Mouse (Mus musculus) thymus, adult 18-20 months (tissue): ENCODE measurements around the gene Wwox.

Source experiments
- DNase-seq, 2 experiments: peaks; one replicate each; pipeline ENCODE4 v3.0.0; 2022; ENCODE audit warnings: mixed read lengths in 2 of 2

Gene Wwox

DNA sequence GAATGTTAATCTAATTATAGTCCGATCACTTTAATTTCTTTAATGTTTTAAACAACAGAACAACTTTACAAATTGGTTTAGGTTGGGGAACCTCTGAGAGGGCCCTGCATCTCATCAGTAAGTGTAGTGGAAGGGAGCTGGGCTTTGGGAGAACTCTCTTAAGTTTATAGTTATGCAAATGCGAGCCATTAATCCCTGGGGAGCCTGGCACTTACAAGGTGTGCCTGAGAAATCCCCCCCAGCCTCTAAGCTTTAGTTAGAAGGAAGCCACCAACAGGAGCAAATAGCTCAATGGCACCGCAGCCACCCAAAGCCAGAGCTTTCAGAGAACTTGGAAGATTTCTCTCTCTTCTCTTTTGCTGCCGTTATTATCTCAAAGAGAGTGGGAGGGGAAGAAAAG, 759.7 kb downstream of the Wwox start:
- no peak for DNase-seq

DNA sequence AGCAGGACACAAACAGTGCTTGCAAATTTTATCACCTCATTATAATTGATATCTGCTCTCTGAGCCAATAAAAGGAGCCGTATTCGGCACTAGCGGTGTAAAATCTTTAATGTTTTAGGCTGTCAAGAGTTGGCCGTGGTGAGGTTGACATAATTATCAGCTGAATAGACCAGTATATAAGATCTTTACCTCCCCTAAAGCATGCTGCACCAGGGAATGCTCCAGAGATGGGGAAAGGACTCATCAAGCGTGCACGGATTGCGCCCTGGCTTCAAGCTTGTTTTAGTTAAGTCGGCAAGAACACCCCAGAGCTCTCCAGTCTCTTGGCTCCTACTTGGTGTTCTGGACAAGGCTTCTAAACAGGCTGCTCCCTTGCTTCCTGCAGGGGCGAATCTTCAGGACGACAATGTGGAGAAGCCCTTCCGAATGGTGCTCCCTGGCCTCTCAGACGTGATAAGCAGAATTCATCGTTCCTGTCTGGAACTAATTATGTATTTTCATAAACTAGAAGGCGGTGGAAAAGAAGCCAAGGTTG, 760.2 kb downstream of the Wwox start:
- DNase-seq, result no peak

DNA sequence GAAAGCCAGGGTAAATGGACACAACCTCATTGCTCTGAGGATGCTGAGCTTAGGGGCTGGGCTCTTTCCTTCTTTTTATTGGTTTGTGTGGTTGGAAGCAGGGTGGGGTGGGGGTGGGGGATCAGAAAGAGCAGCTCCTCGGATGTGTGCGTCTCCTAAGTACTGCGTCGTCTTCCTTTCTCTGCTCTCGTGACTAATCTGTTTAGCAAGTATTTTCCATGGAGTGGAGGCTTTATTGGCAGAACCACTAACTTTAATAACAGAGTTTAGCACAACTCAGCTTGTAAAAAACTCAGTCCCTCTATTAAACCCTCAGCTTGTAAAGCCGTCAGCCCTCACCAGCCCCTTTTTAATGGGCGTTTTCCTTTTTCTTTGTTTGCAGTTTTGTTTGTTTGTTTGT, 762.3 kb downstream of the Wwox start:
- no peak for DNase-seq

GRCm38 (mm10) chr8:115207480-115207879, 768.0 kb downstream of the Wwox start:
- no peak for DNase-seq

- DNase-seq, result no peak
Measured at GRCm38 (mm10) chr8:115208415-115209192, 769.1 kb downstream of the Wwox start.

GRCm38 (mm10) chr8:115210014-115210413, 770.6 kb downstream of the Wwox start:
- DNase-seq, result no peak

GRCm38 (mm10) chr8:115213126-115213525, 773.7 kb downstream of the Wwox start:
- DNase-seq, result no peak

DNA sequence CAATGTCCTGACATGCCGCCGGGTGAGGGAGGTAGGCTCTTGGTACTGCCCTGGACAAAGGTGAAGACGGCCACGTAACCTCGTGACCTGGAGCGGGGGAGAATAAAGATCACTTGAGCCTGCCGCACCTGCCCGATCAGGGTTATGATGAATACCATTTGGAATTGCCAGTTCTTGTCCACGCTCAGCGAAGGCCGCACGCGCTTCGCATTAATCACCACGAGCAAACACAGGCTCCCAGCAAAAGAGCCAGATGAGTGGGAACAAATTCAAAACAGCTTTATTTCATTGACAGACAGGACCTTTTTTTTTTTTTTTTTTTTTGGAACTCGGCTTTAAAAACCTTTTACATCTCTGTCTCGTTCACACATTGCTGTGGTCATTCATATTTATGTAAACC, 775.4 kb downstream of the Wwox start:
- DNase-seq, result no peak

GRCm38 (mm10) chr8:115216801-115217200, 777.3 kb downstream of the Wwox start:
- DNase-seq, result no peak

DNA sequence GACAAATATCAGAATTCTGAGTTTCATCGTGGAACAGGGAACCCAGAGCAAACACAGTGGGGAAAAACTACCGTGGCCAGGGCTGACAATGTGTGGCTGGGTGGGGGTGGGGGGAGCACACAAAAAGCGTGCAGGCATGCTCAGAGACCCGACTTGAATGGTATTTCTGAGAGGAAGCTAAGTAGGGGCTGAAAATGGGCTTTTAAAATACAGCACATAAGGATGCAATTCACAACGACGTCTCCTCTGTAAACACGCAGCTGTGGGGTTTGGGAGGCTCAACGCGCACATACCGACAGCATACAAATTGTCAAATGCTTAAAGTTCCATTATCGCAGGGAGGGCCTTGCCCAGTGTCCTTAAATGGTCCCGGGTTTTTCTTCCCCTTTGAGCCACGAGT, 783.1 kb downstream of the Wwox start:
- no peak for DNase-seq

DNA sequence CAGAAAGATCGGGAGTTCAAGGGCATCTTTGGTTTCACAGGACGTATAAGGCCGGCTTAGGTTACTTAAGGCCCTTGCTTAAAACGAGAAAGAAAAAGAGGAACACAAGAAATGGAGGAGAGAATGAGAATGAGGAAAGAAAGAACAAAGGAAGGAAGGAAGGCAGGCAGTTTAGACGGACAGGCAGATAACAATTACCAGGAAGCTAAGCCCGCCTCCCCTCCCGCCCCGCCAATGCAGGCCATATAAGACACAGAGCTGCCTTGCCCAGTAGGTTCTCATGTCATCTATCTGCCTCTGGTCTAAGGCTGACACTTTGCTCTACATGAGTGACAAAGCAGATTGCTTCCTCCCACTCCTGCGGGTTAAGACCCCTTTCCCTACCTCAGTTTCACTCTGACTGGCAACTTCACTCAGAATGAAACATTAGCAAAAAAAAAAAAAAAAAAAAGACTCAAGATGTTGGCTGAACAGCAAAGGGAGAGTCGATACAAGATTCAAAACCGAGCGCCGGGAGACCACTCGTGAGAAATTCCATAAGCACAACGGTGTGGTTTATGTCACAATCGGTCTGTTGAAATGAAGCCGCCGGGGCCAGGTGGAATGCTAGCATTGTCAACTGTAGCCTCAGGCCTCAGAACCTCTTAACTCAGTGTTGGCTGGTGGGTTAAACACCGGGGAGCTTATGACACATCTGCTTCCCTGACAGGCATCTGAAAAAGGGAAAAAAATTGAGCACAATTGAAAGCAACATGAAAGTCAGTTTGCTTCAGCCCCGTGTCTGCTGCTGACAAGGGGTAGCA, 787.5 kb downstream of the Wwox start:
- no peak for DNase-seq

- DNase-seq, result peak in 1 of 2 experiments; percentile 19
Measured at GRCm38 (mm10) chr8:115228903-115229302, 789.4 kb downstream of the Wwox start.

DNA sequence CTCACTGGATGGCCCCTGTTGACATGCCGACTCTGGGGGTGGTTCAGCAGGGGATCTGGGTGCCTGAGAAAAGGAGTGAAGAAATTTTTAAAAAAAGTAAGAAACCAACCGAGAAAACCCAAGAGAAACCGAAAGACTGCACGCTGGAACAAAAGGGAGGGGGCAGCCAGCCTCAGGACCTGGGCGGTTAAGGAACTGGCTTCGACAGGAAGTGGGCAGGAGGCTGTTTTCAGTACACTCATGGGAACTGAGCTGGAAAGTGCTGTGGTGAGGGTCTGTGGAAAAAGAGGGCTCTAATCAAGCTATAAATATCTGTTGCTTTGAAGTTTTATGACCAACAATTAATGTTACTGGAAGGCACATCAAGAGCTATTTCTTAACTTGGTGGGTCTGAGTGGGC, 794.6 kb downstream of the Wwox start:
- DNase-seq, result peak; percentile 43 to 60

- no peak for DNase-seq
Measured at GRCm38 (mm10) chr8:115237596-115237995, 798.1 kb downstream of the Wwox start.

DNA sequence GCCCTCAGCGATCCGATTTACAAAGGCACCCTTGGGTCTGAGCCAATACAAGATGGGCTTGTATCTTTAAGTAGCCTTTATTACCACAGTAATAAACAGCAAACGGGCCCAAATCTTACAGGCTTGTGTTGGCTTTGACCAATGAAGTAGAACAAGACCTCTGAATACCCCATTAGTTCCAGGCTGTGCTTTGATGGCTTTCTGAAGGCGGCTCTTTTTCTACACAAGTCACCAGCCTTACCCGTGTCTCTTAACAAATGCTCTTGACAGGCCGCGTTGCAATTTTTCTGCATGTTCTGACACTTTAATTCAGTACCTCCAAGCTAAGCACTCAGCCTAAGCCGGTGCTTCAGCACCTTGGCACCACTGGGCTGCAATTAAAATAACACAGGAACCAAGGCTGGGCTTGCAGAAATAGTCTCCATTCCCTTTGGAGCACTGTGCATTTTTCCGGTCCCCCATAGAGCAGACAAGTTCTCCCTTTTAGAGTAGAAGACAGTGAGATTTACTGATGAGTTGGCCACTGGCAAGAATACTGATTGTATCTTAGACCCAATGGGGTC, 804.1 kb downstream of the Wwox start:
- DNase-seq, result no peak

GRCm38 (mm10) chr8:115249688-115250366, 810.4 kb downstream of the Wwox start:
- no peak for DNase-seq

DNA sequence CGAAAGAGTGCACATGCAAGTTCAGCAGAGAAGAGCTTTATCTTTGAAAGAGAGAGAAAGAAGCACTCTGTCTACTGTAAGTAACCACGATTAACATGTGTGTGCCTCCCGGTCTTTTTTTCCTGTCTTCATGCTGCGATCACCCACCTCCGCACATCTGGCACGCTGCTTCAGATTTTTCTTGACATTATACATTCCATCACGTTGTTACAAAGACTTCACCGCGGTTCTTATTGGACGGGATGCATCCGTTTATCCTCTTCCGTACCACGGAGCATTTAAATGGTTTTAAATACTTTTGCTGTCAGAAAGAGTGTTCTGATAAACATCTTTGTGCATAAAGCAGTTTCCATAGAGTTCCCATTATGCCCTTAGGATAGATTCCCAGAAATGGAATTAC, 816.1 kb downstream of the Wwox start:
- no peak for DNase-seq

DNA sequence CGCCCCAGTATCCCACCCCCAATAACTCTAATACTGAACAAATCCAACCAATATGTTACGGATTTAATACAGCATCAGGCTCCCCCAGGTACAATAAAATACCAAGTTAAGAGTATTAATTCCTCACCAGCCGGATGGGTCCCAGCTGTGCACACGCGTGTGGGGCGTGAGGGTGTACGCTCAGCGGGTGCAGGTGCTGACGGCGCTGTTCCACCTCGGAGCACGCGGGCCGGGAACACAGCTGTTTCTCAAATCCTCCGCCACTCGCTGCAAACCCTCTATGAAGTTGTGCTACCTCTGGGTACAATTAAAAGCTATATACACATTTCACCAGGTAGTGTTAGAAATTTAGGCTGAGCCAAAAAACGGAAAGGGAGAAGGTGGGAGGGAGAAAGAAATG, 818.0 kb downstream of the Wwox start:
- no peak for DNase-seq

DNA sequence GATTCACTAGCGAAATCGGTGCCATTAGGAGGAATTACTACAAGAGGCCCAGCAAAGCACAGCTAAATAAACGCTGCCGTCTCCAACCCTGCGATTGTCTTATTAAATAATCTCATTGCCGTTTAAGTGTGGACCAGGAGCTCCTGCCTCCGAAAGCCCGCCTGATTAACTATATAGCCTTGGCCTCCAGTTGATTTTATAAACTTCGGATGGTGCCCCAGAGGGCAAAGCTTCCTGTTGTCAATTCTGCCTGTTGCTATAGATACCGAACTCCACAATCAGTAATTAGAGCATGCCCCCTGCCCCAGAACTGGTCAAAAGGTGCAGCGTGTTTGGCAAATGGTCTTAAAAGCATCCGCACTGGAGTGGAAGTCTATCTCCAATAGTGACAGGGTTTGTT, 820.4 kb downstream of the Wwox start:
- DNase-seq, result no peak

- no peak for DNase-seq
Measured at GRCm38 (mm10) chr8:115267196-115267595, 827.7 kb downstream of the Wwox start.

DNA sequence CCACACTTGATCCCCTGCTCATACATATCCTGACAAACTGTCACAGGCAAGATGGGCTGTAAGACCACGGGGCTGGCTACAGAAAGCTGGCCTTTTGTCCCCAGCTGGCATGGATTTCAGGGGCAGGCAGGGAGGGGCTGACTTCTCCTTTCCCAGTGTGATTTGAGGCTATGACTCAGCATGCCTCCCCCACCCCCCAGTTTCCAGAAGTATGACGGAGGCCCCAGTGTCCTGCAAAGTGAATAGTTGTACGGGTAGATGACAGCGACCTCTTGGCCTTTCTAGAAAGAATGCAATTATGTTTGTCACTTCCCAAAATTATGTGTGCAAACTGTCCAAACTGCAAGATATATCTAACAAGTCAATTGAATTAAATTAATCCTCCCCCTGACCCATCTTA, 830.1 kb downstream of the Wwox start:
- DNase-seq, result no peak

GRCm38 (mm10) chr8:115273976-115274375, 834.5 kb downstream of the Wwox start:
- DNase-seq, result no peak

- DNase-seq, result no peak
Measured at GRCm38 (mm10) chr8:115276281-115276680, 836.8 kb downstream of the Wwox start.
